Mouse (Mus musculus) hindbrain, postnatal 0 days (tissue): ENCODE results near the gene Stn1. TPM values are rescaled to one million over a fixed set of nuclear protein-coding genes. Genes with fewer than 3 reads are reported as not detected.

ENCODE experiments used
- ATAC-seq: fragments of 200-750 bp; cut with Nextera tagmentation; 2 replicates; pipeline ENCODE4 v1.8.0; 2017; ENCODE audit warnings: mild to moderate bottlenecking, moderate TSS enrichment, moderate library complexity
- DNase-seq: peaks from one replicate; pipeline ENCODE4 v3.0.0-alpha.2; 2015; ENCODE audit warnings: low spot score
- H3K27ac ChIP-seq: fragments of 300-500 bp; sonication (generic); 2 replicates; pipeline ENCODE4 v1.5.1; 2014; ENCODE audit warnings: mild to moderate bottlenecking
- H3K27me3 ChIP-seq: fragments of 300-500 bp; sonication (generic); 2 replicates; pipeline ENCODE4 v1.6.1; 2014; ENCODE audit warnings: low read length, mixed read lengths; ENCODE audit not compliant: insufficient read depth
- H3K36me3 ChIP-seq: fragments of 300-500 bp; sonication (generic); 2 replicates; pipeline ENCODE4 v1.6.1; 2014; ENCODE audit warnings: low read length, mixed read lengths; ENCODE audit not compliant: insufficient read depth
- H3K4me1 ChIP-seq: fragments of 300-500 bp; sonication (generic); 2 replicates; pipeline ENCODE4 v1.6.1; 2014; ENCODE audit warnings: antibody characterized with exemption, low read length, mixed read lengths; ENCODE audit not compliant: insufficient read depth
- H3K4me2 ChIP-seq: fragments of 300-500 bp; sonication (generic); 2 replicates; pipeline ENCODE4 v1.6.1; 2014; ENCODE audit warnings: low read depth, mild to moderate bottlenecking, low read length, moderate library complexity, mixed read lengths
- H3K4me3 ChIP-seq: fragments of 300-500 bp; sonication (generic); 2 replicates; pipeline ENCODE4 v1.5.1; 2014; ENCODE audit warnings: low read length
- H3K9ac ChIP-seq: fragments of 300-500 bp; sonication (generic); replicated peaks from 2 replicates; pipeline ENCODE4 v1.6.1; 2014; ENCODE audit warnings: mild to moderate bottlenecking, low read length, moderate library complexity, mixed read lengths
- H3K9me3 ChIP-seq: fragments of 300-500 bp; sonication (generic); 2 replicates; pipeline ENCODE4 v1.6.1; 2016; ENCODE audit warnings: low read length, mixed read lengths
- CTCF ChIP-seq: IDR thresholded peaks from 2 replicates; pipeline ENCODE4 v1.5.1; 2016; ENCODE audit warnings: antibody characterized with exemption, control low read depth, low read depth
- WGBS: fragments of 180-500 bp; shearing (Covaris S2); extraction: QIAGEN DNeasy Blood & Tissue Kit; methylation state at CpG from one replicate; pipeline ENCODE4 v1.1.7; 2014; 5-methylcytosine and 5-hydroxymethylcytosine counted together
- polyA plus RNA-seq: library from polyadenylated mRNA; unstranded; fragments of >200 nt; fragmentation: Nextera tagmentation; extraction: Ambion mirVana; gene quantifications from 2 replicates; pipeline ENCODE4 v1.2.1, GENCODE M21; 2015
- total RNA-seq: library from RNA; depleted of rRNA; stranded (reverse); fragments of >200 nt; gene quantifications from 2 replicates; pipeline ENCODE4 v1.2.3, GENCODE M21; 2014

The Stn1 gene
- total and polyA plus RNA-seq, 2 experiments from 2014 or later = 19.1 to 20.9 TPM

DNA sequence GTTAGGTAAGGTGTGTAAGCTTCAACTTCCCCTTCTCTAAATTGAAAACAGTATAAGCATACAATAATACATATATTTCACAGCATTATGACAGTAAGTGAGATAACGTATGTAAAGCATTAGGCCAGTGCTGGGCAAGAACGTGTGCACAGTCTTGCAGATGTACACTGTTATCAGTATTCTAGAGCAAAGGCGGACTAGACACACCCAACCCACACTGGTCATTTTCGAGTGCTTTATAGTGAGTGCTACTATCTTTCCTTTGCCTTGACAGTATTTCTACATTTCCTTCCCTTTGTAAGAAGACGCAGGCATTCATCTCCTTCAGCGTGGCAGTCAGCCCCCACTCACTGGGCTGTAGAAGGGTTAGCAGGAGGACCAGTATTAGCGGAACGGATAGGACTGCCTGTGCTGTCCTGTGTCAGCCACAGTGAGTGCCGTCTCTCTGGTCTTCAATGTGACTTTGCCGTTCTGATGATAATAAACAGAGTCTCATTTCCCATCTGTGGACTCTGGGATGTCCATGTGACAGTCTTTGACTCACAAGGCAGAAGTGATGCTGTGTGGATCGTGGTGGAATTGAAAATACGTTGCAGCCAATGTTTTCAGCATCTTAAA lies 23.3 kb upstream of the Stn1 start:
- Histone ChIP-seq H3K9ac (no peak overlapping the region), H3K9me3 (no peaks in the 10 kb centered on the region), H3K27ac (no peak overlapping the region), H3K4me3 (no peak overlapping the region), H3K27me3 (no peaks in the 10 kb centered on the region), H3K4me2 (no peak overlapping the region), H3K4me1 (no peaks in the 10 kb centered on the region), H3K36me3 (no peaks in the 10 kb centered on the region)
- WGBS = 84% methylated on average over 12 of the region's 12 CpGs
- DNase-seq (no peak), ATAC-seq (no peak)
- no peak for TF ChIP-seq CTCF

DNA sequence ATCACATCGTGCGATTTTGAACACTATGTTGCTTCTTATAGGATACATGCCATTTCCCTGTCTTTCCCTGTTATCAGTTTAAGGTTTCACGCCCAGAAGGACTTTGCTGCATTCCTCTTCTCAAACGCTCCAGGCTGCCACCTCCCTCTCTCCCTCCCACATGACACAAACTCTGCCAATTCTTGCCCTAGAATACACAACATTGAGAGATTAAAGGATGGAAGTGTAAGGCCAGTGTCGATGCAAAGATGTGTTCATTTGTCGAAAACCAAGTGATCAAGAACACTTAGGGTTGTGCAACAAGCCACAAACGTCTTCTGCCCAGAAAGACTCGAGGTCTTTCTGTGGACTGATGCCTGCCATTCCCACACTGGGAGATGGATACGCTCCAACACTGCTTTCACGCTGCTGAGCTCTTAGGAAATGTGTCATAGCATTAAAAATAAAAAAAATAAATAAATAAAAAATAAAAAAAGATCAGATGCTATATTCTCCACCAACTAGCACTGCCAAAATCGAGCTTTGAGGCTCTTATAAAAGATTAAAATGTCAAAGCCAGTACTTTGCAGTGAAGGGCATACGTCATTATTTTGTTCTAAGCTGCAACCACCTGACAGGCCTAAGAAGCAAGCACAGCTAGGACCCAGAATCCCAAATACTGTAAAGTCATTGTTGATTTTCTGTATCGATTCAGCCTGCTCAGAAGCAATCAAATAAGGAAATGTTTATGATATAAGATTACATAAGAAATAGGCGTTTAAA lies 22.6 kb upstream of the Stn1 start:
- Histone ChIP-seq H3K36me3 (no peaks in the 10 kb centered on the region), H3K4me1 (no peaks in the 10 kb centered on the region), H3K27me3 (no peaks in the 10 kb centered on the region), H3K27ac (no peak overlapping the region), H3K9me3 (no peaks in the 10 kb centered on the region), H3K4me2 (no peak overlapping the region), H3K4me3 (no peak overlapping the region), H3K9ac (no peak overlapping the region)
- WGBS = 60% methylated on average over 14 of the region's 14 CpGs
- ATAC-seq = no peak
- TF ChIP-seq CTCF = no peak
- DNase-seq = no peak

DNA sequence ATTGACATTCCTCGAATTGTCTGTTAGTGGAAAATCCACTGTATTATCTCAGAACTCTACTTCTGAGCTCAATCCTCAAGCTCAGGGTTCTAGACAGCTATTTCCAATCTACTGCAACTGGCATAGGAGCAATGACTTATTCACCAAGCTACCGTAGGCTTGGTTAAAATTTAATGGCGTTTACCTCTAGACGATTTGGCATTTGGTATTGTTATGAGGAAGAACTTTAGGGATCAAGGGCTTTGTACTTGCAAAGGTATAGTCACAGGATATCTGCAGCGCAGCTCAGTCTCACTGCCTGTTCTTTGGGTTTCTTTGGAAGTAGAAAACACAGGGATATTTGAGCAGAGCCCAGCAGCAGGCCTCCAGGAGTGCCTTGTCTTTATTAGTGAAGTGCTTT lies 21.8 kb upstream of the Stn1 start:
- H3K36me3 ChIP-seq = no peaks in the 10 kb centered on the region
- ATAC-seq = no peak

DNA sequence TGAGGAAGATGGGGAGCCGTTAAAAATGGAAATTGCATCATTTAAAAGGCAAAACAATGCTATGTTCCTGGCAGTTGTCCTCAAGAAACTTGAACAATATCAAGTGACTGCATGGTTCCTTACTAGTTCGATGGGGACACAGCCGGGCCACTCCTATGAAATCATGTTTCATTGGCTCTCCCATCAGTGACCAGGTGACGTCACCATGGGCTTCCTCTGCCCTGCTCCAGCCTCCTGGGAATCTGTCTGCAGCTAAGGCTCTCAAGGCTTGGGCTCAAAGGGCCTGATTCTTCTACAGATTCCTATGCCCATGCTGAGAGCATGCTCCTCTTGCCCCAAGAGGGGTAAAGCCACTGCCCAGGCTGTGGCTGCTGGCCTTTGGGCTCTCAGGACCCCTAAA lies 12.3 kb upstream of the Stn1 start:
- WGBS = 77% methylated on average over 4 of the region's 4 CpGs
- H3K4me3 ChIP-seq = no peak overlapping the region
- no peaks in the 10 kb centered on the region for H3K27me3 ChIP-seq
- no peaks in the 10 kb centered on the region for H3K9me3 ChIP-seq
- no peak for DNase-seq
- no peak for ATAC-seq
- H3K9ac ChIP-seq = no peak overlapping the region
- no peak for TF ChIP-seq CTCF
- no peaks in the 10 kb centered on the region for H3K36me3 ChIP-seq
- H3K4me2 ChIP-seq = no peak overlapping the region
- H3K27ac ChIP-seq = no peak overlapping the region
- H3K4me1 ChIP-seq = no peaks in the 10 kb centered on the region

More for the DNA sequence above, 21.8 kb upstream of the Stn1 start:
- 77% methylated on average over 5 of the region's 5 CpGs for WGBS
- H3K4me1 ChIP-seq = no peaks in the 10 kb centered on the region
- H3K4me3 ChIP-seq = no peak overlapping the region
- H3K4me2 ChIP-seq = no peak overlapping the region
- no peak for DNase-seq
- no peaks in the 10 kb centered on the region for H3K27me3 ChIP-seq
- H3K9me3 ChIP-seq = no peaks in the 10 kb centered on the region
- H3K27ac ChIP-seq = no peak overlapping the region
- no peak for TF ChIP-seq CTCF
- H3K9ac ChIP-seq = no peak overlapping the region

DNA sequence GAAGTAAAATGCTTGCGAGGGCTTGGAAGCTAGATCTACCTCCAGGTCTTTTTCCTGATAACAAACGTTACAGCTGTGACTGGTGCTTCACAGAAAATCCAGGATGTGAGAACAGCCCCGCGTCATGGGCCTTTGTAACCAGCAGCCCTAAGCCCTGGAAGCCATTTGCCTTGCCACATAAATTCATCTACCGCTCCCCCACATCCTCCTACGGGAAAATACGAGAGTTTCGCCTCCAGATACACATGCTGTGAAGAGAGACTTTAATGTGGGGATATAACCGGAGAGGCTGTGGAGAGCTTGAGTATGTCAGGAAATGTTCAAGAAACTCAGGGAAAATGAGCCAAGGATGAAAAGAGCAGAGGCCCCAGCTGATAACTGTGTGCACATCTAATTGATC lies 11.9 kb upstream of the Stn1 start:
- H3K9me3 ChIP-seq = no peaks in the 10 kb centered on the region
- 77% methylated on average over 9 of the region's 9 CpGs for WGBS
- H3K36me3 ChIP-seq = no peaks in the 10 kb centered on the region
- no peaks in the 10 kb centered on the region for H3K4me1 ChIP-seq
- H3K4me3 ChIP-seq = no peak overlapping the region
- no peaks in the 10 kb centered on the region for H3K27me3 ChIP-seq
- no peak for ATAC-seq
- no peak for DNase-seq
- no peak overlapping the region for H3K4me2 ChIP-seq
- no peak overlapping the region for H3K27ac ChIP-seq
- H3K9ac ChIP-seq = no peak overlapping the region
- no peak for TF ChIP-seq CTCF

DNA sequence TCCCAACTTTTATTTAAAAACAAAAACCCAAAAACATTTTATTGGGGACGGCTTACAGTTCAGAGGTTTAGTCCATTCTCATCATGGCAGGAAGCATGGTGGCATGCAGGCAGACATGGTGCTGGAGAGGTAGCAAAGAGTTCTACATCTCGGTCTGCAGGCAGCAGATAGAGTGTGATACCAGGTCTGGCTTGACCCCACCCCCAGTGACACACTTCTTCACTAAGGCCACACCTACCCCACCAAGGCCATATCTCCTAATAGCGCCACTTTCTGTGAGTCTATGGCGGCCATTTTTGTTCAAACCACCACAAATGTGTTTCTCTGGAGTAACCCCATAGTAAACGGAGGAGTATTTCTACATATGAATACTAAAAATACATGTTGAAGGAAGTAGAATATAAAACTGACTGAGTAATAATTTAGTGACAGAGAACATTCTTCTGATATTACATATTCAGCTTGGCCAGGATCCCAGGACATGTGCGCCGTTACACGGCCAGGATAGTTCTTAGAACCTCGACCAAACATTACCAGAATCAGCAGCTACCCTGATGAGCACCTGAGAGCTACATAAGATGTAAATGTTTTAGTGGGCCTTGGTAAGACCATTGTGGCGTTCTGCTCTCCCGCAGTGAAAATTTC lies 11.2 kb upstream of the Stn1 start:
- DNase-seq = no peak
- Histone ChIP-seq H3K27me3 (no peaks in the 10 kb centered on the region), H3K9me3 (no peaks in the 10 kb centered on the region), H3K4me1 (no peaks in the 10 kb centered on the region), H3K9ac (no peak overlapping the region), H3K4me2 (no peak overlapping the region), H3K36me3 (no peaks in the 10 kb centered on the region), H3K27ac (no peak overlapping the region), H3K4me3 (no peak overlapping the region)
- no peak for TF ChIP-seq CTCF
- ATAC-seq = no peak
- WGBS = 92% methylated on average over 11 of the region's 11 CpGs

DNA sequence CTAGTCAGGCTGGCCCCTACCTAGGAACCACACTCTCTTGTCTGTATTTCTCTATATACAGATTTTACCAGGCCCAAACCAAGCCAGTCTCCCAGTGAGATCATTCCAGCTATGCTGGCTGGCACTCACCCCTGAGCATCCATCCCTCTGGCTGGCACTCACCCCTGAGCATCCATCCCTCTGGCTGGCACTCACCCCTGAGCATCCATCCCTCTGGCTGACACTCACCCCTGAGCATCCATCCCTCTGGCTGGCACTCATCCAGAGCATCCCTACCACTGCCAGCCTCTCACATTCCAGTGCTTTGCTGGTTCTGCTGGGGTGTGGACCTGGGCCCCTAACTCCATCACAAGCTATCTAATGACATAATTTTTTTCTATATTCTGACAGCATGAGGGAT lies 8.2 kb upstream of the Stn1 start:
- Histone ChIP-seq H3K4me2 (no peak overlapping the region), H3K4me1 (no peaks in the 10 kb centered on the region), H3K27me3 (no peaks in the 10 kb centered on the region), H3K36me3 (no peaks in the 10 kb centered on the region), H3K9me3 (no peaks in the 10 kb centered on the region), H3K4me3 (no peak overlapping the region), H3K27ac (no peak overlapping the region), H3K9ac (no peak overlapping the region)
- DNase-seq (no peak), ATAC-seq (no peak)
- TF ChIP-seq CTCF = no peak
